Mouse (Mus musculus) hematopoietic stem cell, adult 5-6 weeks (primary cell): Measurements from ENCODE around the gene Olfr1359. TPM values are rescaled to one million over a fixed set of nuclear protein-coding genes. Genes with fewer than 3 reads are reported as not detected.
A peak's percentile ranks its signal among the peaks of the same experiment; 100 is the strongest.

Experiments
- ATAC-seq, 2 experiments: fragments of 125-278 bp in 1 of 2; replicated peaks in 1 of 2; 2 replicates each; pipeline ENCODE4 v1.8.0; 2016 to 2017; ENCODE audit warnings: inconsistent platforms in 2 of 2, mild to moderate bottlenecking in 2 of 2, moderate number of reproducible peaks in 2 of 2, low read depth in 1 of 2, moderate TSS enrichment in 1 of 2; ENCODE audit not compliant: low FRiP score in 2 of 2, poor library complexity in 2 of 2, severe bottlenecking in 2 of 2, insufficient read depth in 1 of 2, low TSS enrichment in 1 of 2
- total RNA-seq: library from RNA; stranded (forward); fragments of 172-1452, 232-1000 nt; gene quantifications from 2 replicates; pipeline ENCODE4 v1.2.3, GENCODE M21; 2017

The Olfr1359 gene
- total RNA-seq, 1 experiment from 2014 or later, result not detected

DNA sequence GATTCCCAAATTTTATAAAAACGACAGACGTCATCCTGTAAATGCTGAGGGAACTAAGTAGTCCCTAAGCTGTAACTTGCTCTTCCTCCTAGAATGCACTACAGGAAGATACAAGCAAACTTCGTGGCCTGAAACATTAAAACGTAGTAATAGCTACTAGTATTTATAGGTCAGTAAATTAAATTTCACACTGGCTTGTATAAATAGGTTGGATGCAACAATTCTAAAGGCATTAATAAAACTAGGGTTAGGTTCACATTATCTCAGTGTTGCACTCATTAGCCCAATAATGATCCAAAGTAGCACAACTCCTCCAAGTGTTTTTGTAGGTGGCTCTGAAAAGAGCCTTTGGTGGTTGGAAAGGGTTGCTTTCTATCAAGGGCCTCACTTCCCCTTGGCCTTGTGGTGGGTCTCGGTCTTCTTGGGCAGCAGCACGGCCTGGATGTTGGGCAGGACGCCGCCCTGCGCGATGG is 55.2 kb downstream of the Olfr1359 start:
- ATAC-seq, result no peak

DNA sequence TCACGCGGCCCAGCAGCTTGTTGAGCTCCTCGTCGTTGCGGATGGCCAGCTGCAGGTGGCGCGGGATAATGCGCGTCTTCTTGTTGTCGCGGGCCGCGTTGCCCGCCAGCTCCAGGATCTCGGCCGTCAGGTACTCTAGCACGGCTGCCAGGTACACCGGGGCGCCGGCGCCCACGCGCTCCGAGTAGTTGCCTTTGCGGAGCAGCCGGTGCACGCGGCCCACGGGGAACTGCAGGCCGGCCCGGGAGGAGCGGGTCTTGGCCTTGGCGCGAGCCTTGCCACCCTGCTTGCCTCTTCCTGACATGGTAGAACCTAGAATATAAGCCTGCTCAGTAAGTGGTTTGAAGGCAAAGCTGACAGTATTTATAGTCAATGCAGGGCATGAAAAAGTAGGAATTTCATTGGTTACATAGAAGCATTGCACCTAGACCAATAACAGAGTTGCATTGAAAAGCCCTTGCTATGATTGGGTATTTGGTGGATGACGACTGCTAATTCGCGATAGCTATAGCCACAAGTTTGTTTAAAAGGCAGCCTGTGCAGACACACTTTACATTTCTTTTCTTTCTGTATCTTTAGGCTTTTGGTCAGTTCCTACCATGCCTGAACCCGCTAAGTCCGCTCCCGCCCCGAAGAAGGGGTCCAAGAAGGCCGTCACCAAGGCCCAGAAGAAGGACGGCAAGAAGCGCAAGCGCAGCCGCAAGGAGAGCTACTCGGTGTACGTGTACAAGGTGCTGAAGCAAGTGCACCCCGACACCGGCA is 55.8 kb downstream of the Olfr1359 start, which contains the start of the genes Hist1h2ak and Hist1h2bn:
Gene Hist1h2ak (minus strand): TSS at position 304 of the 762 bp plus-strand sequence.
Gene Hist1h2bn (plus strand): TSS at position 600 of the 762 bp plus-strand sequence.
- ATAC-seq, result peak; percentile 89 to 94

DNA sequence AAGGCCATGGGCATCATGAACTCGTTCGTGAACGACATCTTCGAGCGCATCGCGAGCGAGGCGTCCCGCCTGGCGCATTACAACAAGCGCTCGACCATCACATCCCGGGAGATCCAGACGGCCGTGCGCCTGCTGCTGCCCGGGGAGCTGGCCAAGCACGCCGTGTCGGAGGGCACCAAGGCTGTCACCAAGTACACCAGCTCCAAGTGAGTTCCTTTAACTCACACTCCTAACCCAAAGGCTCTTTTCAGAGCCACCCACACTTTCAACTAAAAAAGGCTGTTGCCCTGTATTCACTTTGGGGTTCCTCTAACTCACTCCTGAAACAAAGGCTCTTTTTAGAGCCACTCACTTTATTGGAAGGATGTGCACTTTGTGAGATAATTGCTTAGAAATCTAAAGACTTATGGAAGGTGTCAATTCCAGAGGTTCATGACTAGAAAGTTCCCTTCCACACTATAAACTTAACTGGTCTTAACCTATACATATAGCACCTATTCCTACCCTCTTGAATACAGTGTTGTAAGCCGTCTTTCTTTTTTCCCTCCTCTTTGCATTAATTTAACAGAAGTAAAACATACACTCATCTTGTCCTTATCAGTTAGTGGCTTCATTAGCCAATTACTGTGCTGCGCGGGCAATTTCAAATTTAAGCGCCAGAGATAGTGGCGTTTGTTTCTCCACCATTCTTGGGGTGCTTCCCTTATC is 56.5 kb downstream of the Olfr1359 start:
- peak in 1 of 2 experiments; percentile 13; a peak in 1 of 4 replicates for ATAC-seq

DNA sequence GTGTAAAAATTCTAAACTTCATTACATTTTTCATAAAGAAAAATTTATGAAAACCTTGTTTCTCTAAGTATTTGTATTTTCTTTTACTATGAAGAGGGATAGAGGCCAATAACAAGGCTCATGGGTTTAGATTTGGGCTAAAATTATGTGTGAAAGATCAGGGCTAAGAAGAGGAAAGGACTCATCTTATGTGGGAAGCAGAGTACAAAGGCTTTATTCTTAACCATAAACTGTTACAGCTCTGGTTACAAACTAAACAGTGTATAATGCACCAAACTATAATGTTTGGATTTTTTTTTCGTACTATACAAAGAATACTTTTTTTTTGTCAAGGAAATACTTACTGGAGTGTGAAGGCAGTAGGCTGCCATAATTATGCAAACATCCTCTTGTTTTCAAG is 57.8 kb downstream of the Olfr1359 start:
- ATAC-seq, result no peak

Other genes with a start within 250 kb of the Olfr1359 start
- gene Zscan26, start 244.4 kb upstream of the Olfr1359 start, total RNA-seq, result 38.0 and 39.3 TPM in 2 replicates
- 1.7 TPM in 1 of 2 replicates, not detected in the other for gene Nkapl, start 229.6 kb upstream of the Olfr1359 start, total RNA-seq
- 1.4 and 1.6 TPM in 2 replicates for gene Zkscan4, start 219.2 kb upstream of the Olfr1359 start, total RNA-seq
- gene Gm10065, start 218.7 kb upstream of the Olfr1359 start, total RNA-seq, result not detected in 2 replicates
- gene AK157302, start 202.9 kb upstream of the Olfr1359 start, total RNA-seq, result 0.19 and 0.25 TPM in 2 replicates
- 2.6 and 6.6 TPM in 2 replicates for gene Gm11273, start 196.7 kb upstream of the Olfr1359 start, total RNA-seq
- gene Zkscan8, start 167.0 kb upstream of the Olfr1359 start, total RNA-seq, result 18.2 and 21.3 TPM in 2 replicates
- not detected in 2 replicates for gene Olfr1366, start 155.3 kb upstream of the Olfr1359 start, total RNA-seq
- not detected in 2 replicates for gene Olfr1535, start 138.2 kb upstream of the Olfr1359 start, total RNA-seq
- not detected in 2 replicates for gene Olfr1364, start 116.4 kb upstream of the Olfr1359 start, total RNA-seq
- not detected in 2 replicates for gene Olfr1362, start 84.1 kb upstream of the Olfr1359 start, total RNA-seq
- not detected in 2 replicates for gene Olfr11, start 55.6 kb upstream of the Olfr1359 start, total RNA-seq
- not detected in 2 replicates for gene Olfr1361, start 34.7 kb upstream of the Olfr1359 start, total RNA-seq
- not detected in 2 replicates for gene Olfr1360, start 20.7 kb upstream of the Olfr1359 start, total RNA-seq
- gene Hist1h2bl, start 18.0 kb downstream of the Olfr1359 start, total RNA-seq, result 207 and 226 TPM in 2 replicates
- gene Hist1h2ai, start 18.3 kb downstream of the Olfr1359 start, total RNA-seq, result 605 and 1,529 TPM in 2 replicates
- 66.5 and 218 TPM in 2 replicates for gene Hist1h3h, start 19.5 kb downstream of the Olfr1359 start, total RNA-seq
- 228 and 356 TPM in 2 replicates for gene Hist1h2bm, start 23.9 kb downstream of the Olfr1359 start, total RNA-seq
- 134 and 252 TPM in 2 replicates for gene Hist1h4j, start 37.0 kb downstream of the Olfr1359 start, total RNA-seq
- gene Hist1h4k, start 52.4 kb downstream of the Olfr1359 start, total RNA-seq, result 1,343 and 1,971 TPM in 2 replicates
- 437 and 599 TPM in 2 replicates for gene Hist1h2ak, start 55.7 kb downstream of the Olfr1359 start, total RNA-seq
- 843 and 1,062 TPM in 2 replicates for gene Hist1h2bn, start 56.0 kb downstream of the Olfr1359 start, total RNA-seq
- gene Hist1h1b, start 82.5 kb downstream of the Olfr1359 start, total RNA-seq, result 487 and 689 TPM in 2 replicates
- gene Hist1h3i, start 85.3 kb downstream of the Olfr1359 start, total RNA-seq, result 102 and 199 TPM in 2 replicates
- gene Hist1h2an, start 89.1 kb downstream of the Olfr1359 start, total RNA-seq, result 238 and 317 TPM in 2 replicates
- 17.5 and 24.0 TPM in 2 replicates for gene Hist1h2bp, start 89.3 kb downstream of the Olfr1359 start, total RNA-seq
- 25.5 and 234 TPM in 2 replicates for gene Hist1h2bq, start 112.1 kb downstream of the Olfr1359 start, total RNA-seq
- not detected in 2 replicates for gene Hist1h2ao, start 112.4 kb downstream of the Olfr1359 start, total RNA-seq
- gene Hist1h4m, start 113.6 kb downstream of the Olfr1359 start, total RNA-seq, result 1,005 and 2,128 TPM in 2 replicates
- gene Hist1h4n, start 134.1 kb downstream of the Olfr1359 start, total RNA-seq, result 608 and 1,167 TPM in 2 replicates
- 2,322 and 2,497 TPM in 2 replicates for gene Hist1h2ap, start 135.4 kb downstream of the Olfr1359 start, total RNA-seq
- 126 and 348 TPM in 2 replicates for gene Hist1h2br, start 135.6 kb downstream of the Olfr1359 start, total RNA-seq
- gene Zfp184, start 247.0 kb downstream of the Olfr1359 start, total RNA-seq, result 18.3 and 26.9 TPM in 2 replicates